Mouse (Mus musculus) kidney, adult 2 months (tissue): ENCODE measurements around the gene Vps13c. TPM values are rescaled to one million over a fixed set of nuclear protein-coding genes. Genes with fewer than 3 reads are reported as not detected.

ENCODE experiments used
- DNase-seq: peaks from one replicate; pipeline ENCODE4 v3.0.0; 2021
- H3K27ac ChIP-seq: fragments of 200-500 bp; 2 replicates; pipeline ENCODE4 v1.5.1; 2012; ENCODE audit warnings: low read depth, low read length, control low read depth, inconsistent platforms; ENCODE audit not compliant: insufficient read depth
- H3K27me3 ChIP-seq: fragments of 200-500 bp; replicated peaks from 2 replicates; pipeline ENCODE4 v1.6.1; 2012; ENCODE audit warnings: mild to moderate bottlenecking, moderate library complexity, low read length, inconsistent platforms; ENCODE audit not compliant: control insufficient read depth, insufficient read depth
- H3K36me3 ChIP-seq: fragments of 200-500 bp; 2 replicates; pipeline ENCODE4 v1.6.1; 2012; ENCODE audit warnings: mild to moderate bottlenecking, moderate library complexity, low read length, inconsistent platforms; ENCODE audit not compliant: control insufficient read depth, insufficient read depth
- H3K4me1 ChIP-seq: fragments of 200-500 bp; 2 replicates; pipeline ENCODE4 v1.6.1; 2011; ENCODE audit warnings: low read length; ENCODE audit not compliant: control insufficient read depth, insufficient read depth
- H3K4me3 ChIP-seq: fragments of 200-500 bp; 2 replicates; pipeline ENCODE4 v1.5.1; 2011; ENCODE audit warnings: mild to moderate bottlenecking, low read depth, low read length, control low read depth; ENCODE audit not compliant: insufficient read depth
- CTCF ChIP-seq: fragments of 200-500 bp; conservative IDR thresholded peaks from 2 replicates; pipeline ENCODE4 v1.5.1; 2011; ENCODE audit warnings: low read depth, mild to moderate bottlenecking, control low read depth, low read length, moderate library complexity, mixed read lengths; ENCODE audit not compliant: insufficient read depth, insufficient read length
- POLR2A ChIP-seq: fragments of 200-500 bp; IDR thresholded peaks from one replicate; pipeline ENCODE4 v1.6.1; 2011; ENCODE audit warnings: low read depth, low read length, control low read depth
- WGBS: fragments of 180-500 bp; shearing (Covaris S2); methylation state at CpG from one replicate; pipeline ENCODE4 v1.1.7; 2018; 5-methylcytosine and 5-hydroxymethylcytosine counted together
- polyA plus RNA-seq: library from polyadenylated mRNA; depleted of rRNA; stranded (reverse); fragments of >200 nt; gene quantifications from 2 replicates; pipeline ENCODE4 v1.2.3, GENCODE M21; 2012

Vps13c gene
- polyA plus RNA-seq, 1 experiment, result 5.0 TPM

GRCm38 (mm10) chr9:67846089-67846488 lies 5.9 kb downstream of the Vps13c start:
- no peak for TF ChIP-seq POLR2A
- TF ChIP-seq CTCF, result no peak
- no peak for DNase-seq
- no peaks in the 10 kb centered on the region for H3K4me1 ChIP-seq
- no peak overlapping the region for H3K4me3 ChIP-seq
- 99% methylated on average over 2 of the region's 2 CpGs for WGBS
- no peaks in the 10 kb centered on the region for H3K36me3 ChIP-seq
- H3K27ac ChIP-seq, result no peak overlapping the region
- no peaks in the 10 kb centered on the region for H3K27me3 ChIP-seq

- Histone ChIP-seq H3K36me3 (no peaks in the 10 kb centered on the region), H3K27me3 (no peaks in the 10 kb centered on the region), H3K27ac (no peak overlapping the region), H3K4me3 (no peak overlapping the region), H3K4me1 (no peaks in the 10 kb centered on the region)
- WGBS, result 76% methylated on average over 3 of the region's 3 CpGs
- DNase-seq, result no peak
- TF ChIP-seq CTCF, result no peak
- no peak for TF ChIP-seq POLR2A
These were observed 7.4 kb downstream of the Vps13c start for GRCm38 (mm10) chr9:67847606-67848005.

- H3K4me1 ChIP-seq, result no peaks in the 10 kb centered on the region
- H3K4me3 ChIP-seq, result no peak overlapping the region
- 88% methylated on average over 12 of the region's 12 CpGs for WGBS
- H3K27me3 ChIP-seq, result no peaks in the 10 kb centered on the region
- H3K27ac ChIP-seq, result no peak overlapping the region
- TF ChIP-seq CTCF (no peak), POLR2A (no peak)
- no peak for DNase-seq
- no peaks in the 10 kb centered on the region for H3K36me3 ChIP-seq
These were observed 9.2 kb downstream of the Vps13c start for GRCm38 (mm10) chr9:67849397-67849796.

- no peak for DNase-seq
- no peak overlapping the region for H3K27ac ChIP-seq
- TF ChIP-seq POLR2A (no peak), CTCF (no peak)
- no peaks in the 10 kb centered on the region for H3K36me3 ChIP-seq
- no peaks in the 10 kb centered on the region for H3K27me3 ChIP-seq
- 98% methylated on average over 3 of the region's 3 CpGs for WGBS
- no peaks in the 10 kb centered on the region for H3K4me1 ChIP-seq
- H3K4me3 ChIP-seq, result no peak overlapping the region
These were observed 9.7 kb downstream of the Vps13c start for GRCm38 (mm10) chr9:67849846-67850245.

- DNase-seq, result no peak
These were observed 11.0 kb downstream of the Vps13c start for GRCm38 (mm10) chr9:67851150-67851549.

GRCm38 (mm10) chr9:67860273-67860672 lies 20.1 kb downstream of the Vps13c start:
- no peaks in the 10 kb centered on the region for H3K27me3 ChIP-seq
- WGBS, result 89% methylated on average over 2 of the region's 2 CpGs
- no peak for TF ChIP-seq CTCF
- no peak for TF ChIP-seq POLR2A

More at GRCm38 (mm10) chr9:67851150-67851549, 11.0 kb downstream of the Vps13c start:
- Histone ChIP-seq H3K36me3 (no peaks in the 10 kb centered on the region), H3K4me3 (no peak overlapping the region), H3K27ac (no peak overlapping the region), H3K27me3 (no peaks in the 10 kb centered on the region), H3K4me1 (no peaks in the 10 kb centered on the region)
- 92% methylated on average over 4 of the region's 4 CpGs for WGBS
- TF ChIP-seq CTCF, result peak; percentile 56
- no peak for TF ChIP-seq POLR2A

GRCm38 (mm10) chr9:67863332-67863731 lies 23.1 kb downstream of the Vps13c start:
- Histone ChIP-seq H3K4me3 (no peak overlapping the region), H3K4me1 (peaks cover 11% of the 10 kb centered on the region; the same call in 1 of the 2 replicates), H3K36me3 (no peaks in the 10 kb centered on the region), H3K27me3 (no peaks in the 10 kb centered on the region), H3K27ac (no peak overlapping the region)
- TF ChIP-seq POLR2A, result no peak
- no peak for TF ChIP-seq CTCF
- WGBS, result 97% methylated on average over 5 of the region's 5 CpGs
- DNase-seq, result no peak

More at GRCm38 (mm10) chr9:67860273-67860672, 20.1 kb downstream of the Vps13c start:
- DNase-seq, result no peak
- Histone ChIP-seq H3K4me1 (peaks cover 10% of the 10 kb centered on the region; the same call in 1 of the 2 replicates), H3K27ac (no peak overlapping the region), H3K36me3 (no peaks in the 10 kb centered on the region), H3K4me3 (no peak overlapping the region)
